Mouse (Mus musculus) spleen, adult 2 months (tissue): ENCODE measurements around the gene Hdac9.

Experiments
- CTCF ChIP-seq: fragments of 200-500 bp; IDR thresholded peaks from 2 replicates; pipeline ENCODE4 v1.5.1; 2011; ENCODE audit warnings: mild to moderate bottlenecking, inconsistent platforms; ENCODE audit not compliant: insufficient read depth, insufficient read length, insufficient replicate concordance; ENCODE audit errors: extremely low read depth
- POLR2A ChIP-seq: fragments of 200-500 bp; IDR thresholded peaks from 2 replicates; pipeline ENCODE4 v1.6.1; 2011; ENCODE audit warnings: low read depth, low read length, inconsistent platforms

DNA sequence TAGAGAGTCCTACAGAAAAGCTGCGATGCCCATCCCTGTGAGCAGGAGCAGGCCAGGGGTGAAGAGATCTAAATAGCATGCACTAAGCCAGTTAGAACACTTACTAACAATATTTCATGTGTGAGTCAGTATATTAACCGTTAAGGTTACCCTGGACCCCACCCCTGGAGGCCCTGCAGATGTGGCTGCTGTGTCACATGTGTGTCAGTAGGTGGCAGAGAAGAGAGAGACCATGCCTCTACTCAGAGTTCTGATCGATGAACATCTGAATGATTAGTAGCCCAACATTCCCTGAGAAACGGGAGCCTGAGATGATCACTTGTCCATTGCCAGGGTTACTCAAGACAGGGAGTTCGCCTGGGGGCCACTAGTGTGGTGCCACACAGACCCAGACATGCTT is 22.0 kb downstream of the Hdac9 start:
- TF ChIP-seq CTCF: no peak
- TF ChIP-seq POLR2A: no peak
